Mouse (Mus musculus) C2C12 (cell line): Measurements from ENCODE around the gene Cpa1.

Experiments used
- CTCF ChIP-seq: IDR thresholded peaks from one replicate; pipeline ENCODE4 v1.5.1; 2011; ENCODE audit not compliant: control insufficient read depth, insufficient read depth, insufficient read length
- MAX ChIP-seq: IDR thresholded peaks from one replicate; pipeline ENCODE4 v1.6.1; 2011; ENCODE audit warnings: mild to moderate bottlenecking, control low read depth
- USF1 ChIP-seq: IDR thresholded peaks from one replicate; pipeline ENCODE4 v1.6.1; 2011; ENCODE audit warnings: low read depth, mild to moderate bottlenecking, control low read depth, moderate library complexity

DNA sequence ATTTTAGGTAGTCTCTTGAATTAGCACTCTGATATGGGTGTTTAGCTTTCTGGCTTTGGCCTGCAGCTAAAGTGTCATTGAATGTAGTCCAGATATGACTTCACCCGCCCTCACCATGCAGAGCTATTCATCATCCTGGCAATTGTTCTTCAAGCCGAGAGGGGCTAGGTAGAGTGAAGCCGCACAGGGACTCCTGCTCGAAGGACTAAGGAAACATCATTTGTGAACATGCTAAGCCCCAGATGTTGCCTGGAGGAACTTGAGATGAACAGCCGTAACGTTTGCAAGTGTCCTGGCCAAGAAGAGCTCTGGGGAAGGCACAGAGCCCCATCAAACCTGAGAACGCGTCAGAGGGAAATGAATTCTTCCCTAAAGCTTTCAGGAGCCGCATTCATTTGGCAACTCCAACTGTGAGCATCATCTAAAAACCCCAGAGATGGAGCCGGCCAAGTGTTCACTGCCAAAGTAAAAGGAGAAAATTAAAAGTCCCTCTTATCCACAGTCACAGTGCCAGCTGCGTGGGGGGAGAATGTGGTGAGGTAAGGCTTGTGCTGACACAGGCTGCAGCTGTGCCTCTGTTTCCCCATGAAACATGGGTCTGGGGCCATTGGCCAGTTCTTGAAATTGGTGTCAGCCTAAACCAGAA, 10.8 kb downstream of the Cpa1 start:
- TF ChIP-seq CTCF (no peak), MAX (no peak), USF1 (no peak)
